Mouse (Mus musculus) hindbrain, embryonic 14.5 days (tissue): Measurements from ENCODE around the gene Stk38. TPM values are rescaled to one million over a fixed set of nuclear protein-coding genes. Genes with fewer than 3 reads are reported as not detected.
"Not testable (repeated sequence)": the region's sequence is repeated elsewhere in the genome, so short reads cannot be mapped to it uniquely, and the experiment has no call there.

Experiments
- ATAC-seq: fragments of 200-750 bp; cut with Nextera tagmentation; 2 replicates; pipeline ENCODE4 v1.8.0; 2017; ENCODE audit warnings: moderate number of reproducible peaks, mild to moderate bottlenecking, moderate TSS enrichment, moderate library complexity; ENCODE audit not compliant: low FRiP score
- DNase-seq: peaks from one replicate; pipeline ENCODE4 v3.0.0-alpha.2; 2015; ENCODE audit warnings: low spot score
- H3K27ac ChIP-seq: fragments of 300-500 bp; sonication (generic); 2 replicates; pipeline ENCODE4 v1.5.1; 2014; ENCODE audit warnings: mild to moderate bottlenecking, moderate library complexity
- H3K27me3 ChIP-seq: fragments of 300-500 bp; sonication (generic); 2 replicates; pipeline ENCODE4 v1.6.1; 2014; ENCODE audit warnings: mild to moderate bottlenecking, low read length, mixed read lengths; ENCODE audit not compliant: control insufficient read depth, insufficient read depth
- H3K36me3 ChIP-seq: fragments of 300-500 bp; sonication (generic); replicated peaks from 2 replicates; pipeline ENCODE4 v1.6.1; 2014; ENCODE audit not compliant: control insufficient read depth, insufficient read depth
- H3K4me1 ChIP-seq: fragments of 300-500 bp; sonication (generic); replicated peaks from 2 replicates; pipeline ENCODE4 v1.6.1; 2014; ENCODE audit warnings: antibody characterized with exemption, low read length, mixed read lengths; ENCODE audit not compliant: control insufficient read depth, insufficient read depth
- H3K4me2 ChIP-seq: fragments of 300-500 bp; sonication (generic); replicated peaks from 2 replicates; pipeline ENCODE4 v1.6.1; 2014; ENCODE audit warnings: mild to moderate bottlenecking, moderate library complexity
- H3K4me3 ChIP-seq: fragments of 300-500 bp; sonication (generic); replicated peaks from 2 replicates; pipeline ENCODE4 v1.5.1; 2014; ENCODE audit warnings: mild to moderate bottlenecking, low read length
- H3K9ac ChIP-seq: fragments of 300-500 bp; sonication (generic); 2 replicates; pipeline ENCODE4 v1.6.1; 2014
- H3K9me3 ChIP-seq: fragments of 300-500 bp; sonication (generic); 2 replicates; pipeline ENCODE4 v1.6.1; 2016; ENCODE audit warnings: low read length; ENCODE audit not compliant: control insufficient read depth
- WGBS: fragments of 180-500 bp; shearing (Covaris S2); extraction: QIAGEN DNeasy Blood & Tissue Kit; methylation state at CpG from one replicate; pipeline ENCODE4 v1.1.7; 2014; 5-methylcytosine and 5-hydroxymethylcytosine counted together
- polyA plus RNA-seq: library from polyadenylated mRNA; unstranded; fragments of >200 nt; fragmentation: Nextera tagmentation; extraction: Ambion mirVana; gene quantifications from 2 replicates; pipeline ENCODE4 v1.2.1, GENCODE M21; 2014

Stk38 gene
- polyA plus RNA-seq, 1 experiment from 2014 or later, result 85.0 TPM

DNA sequence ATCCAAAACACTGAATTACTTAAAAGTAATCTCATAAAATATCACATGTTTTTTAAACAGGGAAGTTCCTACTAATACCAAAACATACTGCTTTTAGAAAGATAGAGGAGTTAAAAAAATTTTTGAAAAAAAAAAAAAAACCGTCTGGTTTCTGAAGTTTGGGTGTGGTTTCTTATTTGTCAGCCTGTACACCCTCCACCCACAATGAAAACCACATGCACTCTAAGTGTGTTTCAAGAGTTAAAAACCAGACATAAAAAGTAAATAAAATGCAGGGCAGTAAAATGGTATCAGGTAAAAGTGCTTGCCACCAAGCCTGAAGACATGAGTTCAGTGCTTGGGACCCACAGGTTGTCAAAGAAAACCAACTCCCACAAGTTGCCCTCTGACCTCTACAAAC, 4.1 kb downstream of the Stk38 start:
- Histone ChIP-seq H3K27me3 (no peaks in the 10 kb centered on the region), H3K4me2 (no peak overlapping the region), H3K36me3 (peaks cover 22% of the 10 kb centered on the region), H3K9me3 (no peaks in the 10 kb centered on the region), H3K4me1 (peaks cover 22% of the 10 kb centered on the region), H3K4me3 (no peak overlapping the region), H3K9ac (no peak overlapping the region), H3K27ac (no peak overlapping the region)
- no peak for ATAC-seq
- WGBS, result 84% methylated on average over 1 of the region's 1 CpGs
- DNase-seq, result no peak

DNA sequence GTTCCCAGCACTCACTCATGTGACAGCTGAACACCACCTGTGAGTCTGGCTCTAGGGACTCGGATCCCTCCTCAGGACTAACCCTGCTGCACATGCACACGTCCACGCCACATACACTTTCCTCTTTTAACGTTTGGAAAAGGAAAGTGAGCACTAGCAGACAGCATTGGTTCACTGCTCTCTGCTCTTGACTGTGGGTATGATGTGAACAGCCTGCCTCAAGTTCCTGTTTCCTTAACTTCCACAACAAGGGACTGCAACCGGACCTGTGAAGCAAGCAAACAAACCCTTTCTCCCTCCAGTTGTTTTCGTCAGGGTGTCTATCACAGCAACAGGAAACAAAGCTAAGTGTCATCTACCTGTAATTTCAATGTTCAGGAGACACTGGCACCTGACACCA, 7.3 kb downstream of the Stk38 start:
- DNase-seq, result no peak
- Histone ChIP-seq H3K27me3 (no peaks in the 10 kb centered on the region), H3K9me3 (no peaks in the 10 kb centered on the region), H3K27ac (no peak overlapping the region), H3K36me3 (peaks cover 55% of the 10 kb centered on the region), H3K4me1 (peaks cover 7% of the 10 kb centered on the region; the same call in 1 of the 2 replicates), H3K9ac (no peak overlapping the region), H3K4me3 (no peak overlapping the region), H3K4me2 (no peak overlapping the region)
- WGBS, result 94% methylated on average over 6 of the region's 6 CpGs
- no peak for ATAC-seq

DNA sequence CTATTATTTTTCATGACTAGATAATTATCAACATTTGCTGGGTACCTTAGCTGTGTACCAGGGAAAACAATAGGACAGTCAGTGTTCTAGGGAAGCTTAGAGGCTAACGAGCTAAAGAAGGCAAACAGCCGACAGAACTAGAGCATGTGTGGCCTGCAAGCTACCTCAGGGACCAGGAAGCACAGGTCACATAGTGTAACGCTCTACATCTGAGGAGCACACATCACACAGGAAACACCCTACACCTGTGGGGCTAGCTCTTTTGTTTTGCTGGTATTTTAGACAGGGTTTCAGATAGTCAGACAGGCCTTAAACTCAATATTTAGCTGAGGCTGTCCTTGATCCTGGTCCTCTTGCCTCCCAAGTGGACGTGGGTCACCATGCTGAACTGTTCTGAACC, 13.2 kb downstream of the Stk38 start:
- no peak overlapping the region for H3K4me3 ChIP-seq
- DNase-seq (no peak), ATAC-seq (no peak)
- H3K4me1 ChIP-seq, result no peaks in the 10 kb centered on the region
- no peaks in the 10 kb centered on the region for H3K9me3 ChIP-seq
- no peak overlapping the region for H3K4me2 ChIP-seq
- no peak overlapping the region for H3K27ac ChIP-seq
- no peaks in the 10 kb centered on the region for H3K27me3 ChIP-seq
- WGBS, result 92% methylated on average over 4 of the region's 4 CpGs
- H3K9ac ChIP-seq, result no peak overlapping the region
- H3K36me3 ChIP-seq, result peaks cover 79% of the 10 kb centered on the region

DNA sequence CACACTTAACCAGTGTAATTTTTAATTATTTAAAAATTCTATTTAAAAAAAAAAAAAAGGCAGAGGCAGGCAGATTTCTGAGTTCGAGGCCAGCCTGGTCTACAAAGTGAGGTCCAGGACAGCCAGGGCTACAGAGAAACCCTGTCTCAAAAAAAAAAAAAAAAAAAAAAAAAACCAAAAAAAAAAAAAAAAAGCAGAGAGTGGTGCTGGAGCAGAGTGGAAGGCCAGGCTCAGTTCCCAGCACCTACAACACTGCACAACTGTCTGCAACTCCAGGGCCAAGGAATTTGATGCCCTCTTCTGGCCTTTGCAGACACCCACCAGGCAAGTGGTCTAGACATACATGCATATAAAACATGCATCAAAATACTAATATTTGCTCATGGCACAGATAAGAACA, 14.8 kb downstream of the Stk38 start:
- not testable (repeated sequence) for DNase-seq, ATAC-seq, H3K27me3 ChIP-seq, H3K27ac ChIP-seq, H3K4me3 ChIP-seq, H3K4me1 ChIP-seq, H3K9me3 ChIP-seq, H3K4me2 ChIP-seq, H3K9ac ChIP-seq
- 100% methylated on average over 1 of the region's 1 CpGs for WGBS
- peaks cover 79% of the 10 kb centered on the region for H3K36me3 ChIP-seq

DNA sequence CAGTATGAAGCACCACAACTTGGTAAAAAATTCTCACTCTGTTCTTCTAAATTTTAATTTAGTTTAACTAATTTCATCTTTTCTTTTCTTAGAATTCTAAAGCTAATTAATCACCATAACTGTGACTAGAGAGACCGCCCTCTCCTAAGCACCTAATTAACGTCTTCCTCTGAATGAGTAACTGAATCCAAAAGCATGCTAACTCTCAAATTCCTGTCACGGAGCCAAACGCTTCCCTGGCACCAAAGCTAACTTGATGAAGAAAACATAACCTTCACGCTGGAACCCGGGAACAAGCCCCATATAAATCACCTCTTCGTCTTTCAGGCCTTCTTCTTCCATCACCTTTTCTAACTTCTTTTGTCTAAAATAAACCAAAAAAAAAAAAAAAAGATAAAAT, 15.7 kb downstream of the Stk38 start:
- no peaks in the 10 kb centered on the region for H3K9me3 ChIP-seq
- H3K9ac ChIP-seq, result no peak overlapping the region
- H3K4me3 ChIP-seq, result no peak overlapping the region
- DNase-seq, result peak; percentile 45
- no peak overlapping the region for H3K4me2 ChIP-seq
- H3K36me3 ChIP-seq, result peaks cover 79% of the 10 kb centered on the region
- H3K27me3 ChIP-seq, result no peaks in the 10 kb centered on the region
- H3K27ac ChIP-seq, result no peak overlapping the region
- H3K4me1 ChIP-seq, result no peaks in the 10 kb centered on the region
- no peak for ATAC-seq
- 55% methylated on average over 7 of the region's 7 CpGs for WGBS

DNA sequence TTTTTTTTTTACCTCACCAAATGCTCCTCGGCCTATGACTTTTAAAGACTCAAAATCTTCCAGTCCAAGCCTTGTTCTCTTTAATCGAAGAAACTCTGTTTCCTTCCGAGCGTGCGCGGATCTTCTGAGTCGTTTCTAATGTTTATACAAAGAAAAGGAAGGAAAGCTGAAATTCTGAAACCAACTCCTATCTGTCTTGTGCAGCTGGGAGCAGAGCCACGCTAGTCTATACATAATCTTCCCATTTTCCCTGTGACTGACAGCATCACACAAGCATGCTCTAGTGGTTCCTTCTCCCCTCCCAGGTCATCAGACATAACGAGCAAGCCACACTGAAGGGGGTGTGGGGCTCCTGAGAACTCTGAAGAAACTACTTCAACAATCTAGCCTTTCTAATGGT, 16.5 kb downstream of the Stk38 start:
- 90% methylated on average over 9 of the region's 9 CpGs for WGBS
- H3K4me1 ChIP-seq, result no peaks in the 10 kb centered on the region

DNA sequence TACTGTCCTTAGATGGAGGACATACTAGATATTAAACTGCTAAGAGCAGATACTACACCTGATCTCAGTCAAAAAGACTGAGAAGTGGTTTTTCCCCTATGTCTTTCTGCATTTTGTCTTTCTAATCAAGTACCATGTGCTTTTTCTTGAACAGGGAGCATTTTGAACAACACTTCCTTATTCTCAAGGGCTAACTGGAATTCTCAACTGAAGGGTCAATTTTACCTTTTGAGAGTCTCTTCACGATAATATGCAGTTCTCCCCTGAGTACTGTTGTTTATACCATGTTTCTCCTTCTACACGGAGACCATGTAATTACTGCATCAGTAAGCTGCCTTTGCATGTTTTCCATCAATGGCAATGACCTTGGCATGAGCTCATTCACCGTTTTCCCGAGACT, 17.7 kb downstream of the Stk38 start:
- H3K36me3 ChIP-seq, result peaks cover 78% of the 10 kb centered on the region
- H3K27ac ChIP-seq, result no peak overlapping the region
- no peaks in the 10 kb centered on the region for H3K4me1 ChIP-seq
- no peak overlapping the region for H3K4me2 ChIP-seq
- ATAC-seq (no peak), DNase-seq (no peak)
- no peaks in the 10 kb centered on the region for H3K9me3 ChIP-seq
- WGBS, result 76% methylated on average over 4 of the region's 4 CpGs
- no peak overlapping the region for H3K9ac ChIP-seq
- H3K27me3 ChIP-seq, result no peaks in the 10 kb centered on the region
- H3K4me3 ChIP-seq, result no peak overlapping the region

More for the DNA sequence above, 16.5 kb downstream of the Stk38 start:
- DNase-seq, result no peak
- ATAC-seq, result no peak
- H3K27ac ChIP-seq, result no peak overlapping the region
- no peak overlapping the region for H3K4me3 ChIP-seq
- no peak overlapping the region for H3K9ac ChIP-seq
- peaks cover 79% of the 10 kb centered on the region for H3K36me3 ChIP-seq
- H3K4me2 ChIP-seq, result no peak overlapping the region
- no peaks in the 10 kb centered on the region for H3K27me3 ChIP-seq
- H3K9me3 ChIP-seq, result no peaks in the 10 kb centered on the region

DNA sequence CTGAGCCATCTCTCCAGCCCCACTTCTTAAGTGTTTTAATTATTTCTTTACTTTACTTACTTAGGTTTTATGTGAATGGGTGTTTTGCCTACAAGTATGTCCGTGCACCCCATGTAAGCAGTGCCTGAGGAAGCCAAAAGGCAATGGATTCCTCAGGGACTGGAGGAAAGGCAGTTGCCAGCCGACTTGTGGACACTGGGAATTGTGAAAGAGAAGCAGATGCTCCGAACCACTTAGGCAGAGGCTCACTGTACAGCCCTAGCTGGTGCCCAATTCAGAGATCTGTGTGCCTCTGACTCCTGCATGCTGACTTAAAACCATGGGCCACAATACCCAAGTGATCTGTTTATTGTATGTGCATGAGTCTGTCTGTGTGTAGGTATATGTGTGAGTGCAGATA, 18.8 kb downstream of the Stk38 start:
- H3K9ac ChIP-seq, result no peak overlapping the region
- no peak overlapping the region for H3K27ac ChIP-seq
- H3K27me3 ChIP-seq, result no peaks in the 10 kb centered on the region
- peaks cover 81% of the 10 kb centered on the region for H3K36me3 ChIP-seq
- no peaks in the 10 kb centered on the region for H3K4me1 ChIP-seq
- H3K9me3 ChIP-seq, result no peaks in the 10 kb centered on the region
- no peak overlapping the region for H3K4me2 ChIP-seq
- H3K4me3 ChIP-seq, result no peak overlapping the region
- DNase-seq, result no peak
- 89% methylated on average over 3 of the region's 3 CpGs for WGBS
- ATAC-seq, result no peak

DNA sequence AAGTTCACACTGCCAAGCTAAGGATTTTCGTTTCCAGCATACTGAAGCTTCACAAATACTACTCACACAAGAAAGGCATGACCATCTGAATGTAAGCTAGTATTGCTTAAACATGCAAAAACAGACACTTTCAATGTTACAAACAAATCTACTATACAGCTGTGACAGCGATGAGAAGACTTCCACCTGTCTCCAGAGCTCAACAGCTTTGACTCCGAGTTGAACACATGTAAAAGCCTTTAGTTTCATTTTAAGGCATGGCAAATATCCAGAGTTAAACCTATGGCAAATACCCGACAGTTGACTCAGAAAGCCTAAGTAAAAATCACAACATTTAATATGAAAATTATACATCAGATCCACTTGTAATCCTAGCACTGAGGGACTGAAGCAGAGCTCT, 19.5 kb downstream of the Stk38 start:
- ATAC-seq, result no peak
- Histone ChIP-seq H3K9ac (no peak overlapping the region), H3K4me1 (no peaks in the 10 kb centered on the region), H3K36me3 (peaks cover 88% of the 10 kb centered on the region), H3K4me2 (no peak overlapping the region), H3K9me3 (no peaks in the 10 kb centered on the region), H3K27me3 (no peaks in the 10 kb centered on the region), H3K27ac (no peak overlapping the region), H3K4me3 (no peak overlapping the region)
- WGBS, result 94% methylated on average over 4 of the region's 4 CpGs
- no peak for DNase-seq

DNA sequence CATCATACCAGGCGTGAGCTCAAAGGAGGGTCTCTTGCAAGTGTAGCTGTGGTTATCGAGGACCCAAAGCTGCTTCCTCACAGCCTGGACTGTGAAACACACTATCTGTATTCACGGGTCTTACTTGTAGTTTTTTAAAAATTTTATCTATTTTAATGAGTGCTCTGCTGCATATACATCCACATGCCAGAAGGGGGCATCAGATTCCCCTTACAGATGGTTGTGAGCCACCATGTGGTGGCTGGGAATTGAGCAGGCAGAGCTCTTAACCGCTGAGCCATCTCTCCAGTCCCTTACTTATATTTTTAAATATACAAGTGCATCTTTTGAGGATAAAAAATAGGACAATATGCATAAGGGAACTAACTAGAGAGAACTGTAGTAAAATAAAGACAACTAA, 20.1 kb downstream of the Stk38 start:
- H3K36me3 ChIP-seq, result peaks cover 94% of the 10 kb centered on the region
- WGBS, result 67% methylated on average over 4 of the region's 4 CpGs

More for the DNA sequence above, 20.1 kb downstream of the Stk38 start:
- Histone ChIP-seq H3K4me1 (no peaks in the 10 kb centered on the region), H3K27ac (no peak overlapping the region), H3K4me2 (no peak overlapping the region), H3K27me3 (no peaks in the 10 kb centered on the region), H3K4me3 (no peak overlapping the region), H3K9me3 (no peaks in the 10 kb centered on the region), H3K9ac (no peak overlapping the region)
- DNase-seq (peak; percentile 68), ATAC-seq (no peak)
